Mouse (Mus musculus) intestine, embryonic 16.5 days (tissue): ENCODE measurements at regions not wholly inside any gene's neighbourhood (a gene's known extent, or its start where the extent isn't known, plus 50 kb on each side); places are given as distances from the start of the nearest gene placed in this dataset. TPM values are rescaled to one million over a fixed set of nuclear protein-coding genes. Genes with fewer than 3 reads are reported as not detected.
"Not testable (repeated sequence)": the region's sequence is repeated elsewhere in the genome, so short reads cannot be mapped to it uniquely, and the experiment has no call there.

ENCODE experiments used
- ATAC-seq: fragments of 200-750 bp; cut with Nextera tagmentation; 2 replicates; pipeline ENCODE4 v1.8.0; 2017; ENCODE audit warnings: moderate TSS enrichment, moderate library complexity
- H3K27ac ChIP-seq: fragments of 300-500 bp; sonication (generic); 2 replicates; pipeline ENCODE4 v1.5.1; 2014; ENCODE audit warnings: mild to moderate bottlenecking, low read length
- H3K27me3 ChIP-seq: fragments of 300-500 bp; sonication (generic); replicated peaks from 2 replicates; pipeline ENCODE4 v1.6.1; 2014; ENCODE audit warnings: low read length, control low read depth, mixed read lengths; ENCODE audit not compliant: control insufficient read depth, insufficient read depth
- H3K36me3 ChIP-seq: fragments of 300-500 bp; sonication (generic); 2 replicates; pipeline ENCODE4 v1.6.1; 2014; ENCODE audit warnings: low read length, control low read depth; ENCODE audit not compliant: control insufficient read depth, insufficient read depth
- H3K4me1 ChIP-seq: fragments of 300-500 bp; sonication (generic); 2 replicates; pipeline ENCODE4 v1.6.1; 2014; ENCODE audit warnings: low read length, control low read depth, mixed read lengths; ENCODE audit not compliant: control insufficient read depth, insufficient read depth
- H3K4me2 ChIP-seq: fragments of 300-500 bp; sonication (generic); 2 replicates; pipeline ENCODE4 v1.6.1; 2014; ENCODE audit warnings: low read depth, low read length, control low read depth
- H3K4me3 ChIP-seq: fragments of 300-500 bp; sonication (generic); 2 replicates; pipeline ENCODE4 v1.5.1; 2014; ENCODE audit warnings: mild to moderate bottlenecking, low read length
- H3K9ac ChIP-seq: fragments of 300-500 bp; sonication (generic); 2 replicates; pipeline ENCODE4 v1.6.1; 2014; ENCODE audit warnings: low read depth, low read length
- H3K9me3 ChIP-seq: fragments of 300-500 bp; sonication (generic); 2 replicates; pipeline ENCODE4 v1.6.1; 2016; ENCODE audit warnings: low read length, control low read depth; ENCODE audit not compliant: control insufficient read depth
- WGBS: fragments of 180-500 bp; shearing (Covaris S2); extraction: QIAGEN DNeasy Blood & Tissue Kit; methylation state at CpG from one replicate; pipeline ENCODE4 v1.1.7; 2014; 5-methylcytosine and 5-hydroxymethylcytosine counted together
- microRNA-seq: library from miRNA; unstranded; fragments of <30 nt; microRNA quantifications from one replicate; pipeline ENCODE4, GENCODE M21; 2016

DNA sequence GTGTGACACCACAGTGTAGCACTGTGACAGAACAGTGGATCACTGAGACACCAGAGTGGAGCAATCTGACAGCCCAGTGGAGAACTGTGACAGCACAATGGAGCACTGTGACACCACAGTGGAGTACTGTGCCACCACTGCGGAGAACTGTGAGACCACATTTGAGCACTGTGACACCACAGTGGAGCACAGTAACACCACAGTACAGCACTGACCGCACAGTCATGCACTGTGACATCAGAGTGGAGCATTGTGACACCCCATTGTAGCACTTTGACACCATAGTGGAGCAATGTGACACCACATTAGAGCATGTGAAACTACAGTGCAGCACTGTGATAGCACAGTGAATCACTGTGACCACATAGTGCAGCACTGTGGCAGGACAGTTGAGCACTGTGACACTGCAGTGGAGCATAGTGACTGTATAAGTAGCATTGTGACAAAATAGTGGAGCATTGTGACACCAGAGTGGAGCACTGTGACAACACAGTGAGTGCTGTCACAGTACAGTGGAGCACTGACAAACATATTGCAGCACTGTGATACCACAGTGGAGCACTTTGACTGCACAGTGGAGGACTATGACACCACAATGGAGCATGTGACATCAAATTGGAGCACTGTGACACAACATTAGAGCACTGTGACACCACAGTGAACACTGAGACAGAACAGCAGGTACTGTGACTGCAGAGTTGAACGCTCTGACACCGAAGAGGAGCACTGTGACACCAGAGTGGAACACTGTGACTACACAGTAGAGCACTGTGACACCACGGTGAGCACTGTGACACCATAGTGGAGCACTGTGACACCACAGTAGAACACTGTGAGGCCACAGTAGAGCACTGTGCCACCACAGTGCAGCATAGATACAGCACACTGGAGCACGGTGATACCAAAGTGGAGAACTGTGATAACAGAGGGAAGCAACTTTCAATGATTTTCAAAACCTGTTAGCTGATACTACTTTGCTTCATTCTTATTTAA is 81.4 kb upstream of the Vmn1r2 start:
- Histone ChIP-seq H3K27ac (no peak overlapping the region), H3K4me2 (no peak overlapping the region), H3K9ac (no peak overlapping the region), H3K27me3 (no peaks in the 10 kb centered on the region), H3K9me3 (peaks cover 60% of the 10 kb centered on the region), H3K4me1 (no peaks in the 10 kb centered on the region), H3K4me3 (no peak overlapping the region), H3K36me3 (no peaks in the 10 kb centered on the region)
- ATAC-seq, result no peak
- 61% methylated on average over 6 of the region's 6 CpGs for WGBS

DNA sequence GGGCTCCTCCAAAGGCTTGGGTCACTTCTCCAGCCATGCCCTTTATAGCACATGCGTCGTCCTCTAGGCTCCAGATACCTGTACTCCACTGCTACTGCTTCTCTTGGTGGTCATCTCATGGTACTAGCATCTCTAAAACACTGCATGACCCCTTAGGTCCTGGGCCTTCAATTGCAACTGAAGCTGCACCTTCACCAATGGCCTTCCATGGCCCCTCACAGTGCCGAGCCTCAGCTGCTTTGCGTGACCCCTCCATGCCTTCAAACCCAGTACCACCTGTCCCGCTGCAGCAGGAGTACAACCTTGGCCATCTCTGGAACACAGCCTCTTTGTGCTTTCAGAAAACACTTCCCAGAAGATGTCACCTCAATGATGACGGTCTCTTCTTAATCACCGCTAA is 79.5 kb upstream of the Vmn1r2 start:
- not testable (repeated sequence) for H3K4me3 ChIP-seq, ATAC-seq, H3K27ac ChIP-seq, H3K4me1 ChIP-seq, H3K36me3 ChIP-seq, H3K9ac ChIP-seq, H3K27me3 ChIP-seq, H3K4me2 ChIP-seq
- WGBS, result 78% methylated on average over 7 of the region's 7 CpGs
- peaks cover 42% of the 10 kb centered on the region for H3K9me3 ChIP-seq

DNA sequence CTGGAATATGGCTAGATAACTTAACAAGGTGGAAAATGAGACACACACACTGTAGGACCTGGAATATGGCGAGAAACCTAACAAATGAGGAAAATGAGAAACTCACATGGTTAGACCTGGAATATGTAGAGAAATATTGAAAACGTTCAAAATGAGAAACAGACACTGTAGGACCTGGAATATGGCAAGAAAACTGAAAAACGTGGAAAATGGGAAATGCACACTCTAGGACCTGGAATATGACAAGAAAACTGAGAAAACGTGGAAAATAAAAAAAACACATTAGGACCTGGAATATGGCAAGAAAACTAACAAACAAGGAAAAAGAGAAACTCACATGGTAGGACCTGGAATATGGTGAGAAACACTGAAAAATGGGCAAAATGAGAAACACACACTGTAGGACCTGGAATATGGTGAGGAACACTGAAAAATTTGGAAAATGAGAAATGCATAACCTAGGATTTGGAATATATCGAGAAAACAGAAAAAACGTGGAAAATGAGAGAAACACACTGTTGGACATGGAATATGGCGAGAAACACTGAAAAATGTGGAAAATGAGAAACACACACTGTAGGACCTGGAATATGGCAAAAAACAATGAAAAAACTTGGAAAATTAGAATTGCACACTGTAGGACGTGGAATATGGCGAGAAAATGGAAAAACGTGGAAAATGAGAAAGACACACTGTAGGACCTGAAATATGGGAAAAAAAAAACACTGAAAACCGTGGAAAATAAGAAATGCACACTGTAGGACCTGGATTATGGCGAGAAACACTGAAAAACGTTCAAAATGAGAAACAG is 77.3 kb upstream of the Vmn1r2 start:
- peak; percentile 41; the same call in 1 of the 2 replicates for ATAC-seq
- Histone ChIP-seq H3K4me3 (no peak overlapping the region), H3K27me3 (no peaks in the 10 kb centered on the region), H3K4me2 (no peak overlapping the region), H3K9me3 (peaks cover 27% of the 10 kb centered on the region), H3K9ac (no peak overlapping the region), H3K36me3 (no peaks in the 10 kb centered on the region), H3K27ac (no peak overlapping the region), H3K4me1 (no peaks in the 10 kb centered on the region)
- WGBS, result 66% methylated on average over 13 of the region's 13 CpGs

DNA sequence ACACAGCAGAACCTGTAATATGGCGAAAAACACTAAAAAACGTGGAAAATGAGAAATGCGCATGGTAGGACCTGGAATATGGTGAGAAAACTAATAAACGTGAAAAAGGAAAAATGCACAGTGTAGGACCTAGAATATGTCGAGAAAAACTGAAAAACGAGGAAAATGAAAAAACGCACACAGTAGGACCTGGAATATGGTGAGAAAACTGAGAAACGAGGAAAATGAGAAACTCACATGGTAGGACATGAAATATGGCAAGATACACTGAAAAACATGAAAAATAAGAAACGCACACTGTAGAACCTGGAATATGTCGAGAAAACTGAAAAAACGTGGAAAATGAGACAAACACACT is 76.8 kb upstream of the Vmn1r2 start:
- no peak overlapping the region for H3K4me3 ChIP-seq
- no peaks in the 10 kb centered on the region for H3K27me3 ChIP-seq
- ATAC-seq, result no peak
- peaks cover 22% of the 10 kb centered on the region for H3K9me3 ChIP-seq
- no peaks in the 10 kb centered on the region for H3K4me1 ChIP-seq
- H3K4me2 ChIP-seq, result no peak overlapping the region
- H3K36me3 ChIP-seq, result no peaks in the 10 kb centered on the region
- H3K27ac ChIP-seq, result no peak overlapping the region
- no peak overlapping the region for H3K9ac ChIP-seq
- 85% methylated on average over 11 of the region's 11 CpGs for WGBS

GRCm38 (mm10) chr4:3090742-3091141 is 76.4 kb upstream of the Vmn1r2 start:
- Histone ChIP-seq H3K4me1 (no peaks in the 10 kb centered on the region), H3K27me3 (no peaks in the 10 kb centered on the region), H3K9me3 (peaks cover 18% of the 10 kb centered on the region), H3K27ac (no peak overlapping the region), H3K4me3 (no peak overlapping the region), H3K36me3 (no peaks in the 10 kb centered on the region), H3K9ac (no peak overlapping the region), H3K4me2 (no peak overlapping the region)
- ATAC-seq, result peak; percentile 48; the same call in 1 of the 2 replicates
- 82% methylated on average over 9 of the region's 9 CpGs for WGBS

Small RNA genes lying in the stretch of these regions (microRNA-seq; reads per million reads assigned to microRNA genes)
- gene Gm27878, result not detected
